Mouse (Mus musculus) megakaryocyte, embryonic 14.5 days (primary cell): ENCODE measurements around the gene Pmel.

Experiments
- FLI1 ChIP-seq: IDR thresholded peaks from 2 replicates; pipeline ENCODE4 v1.6.1; 2012; ENCODE audit warnings: low read length, inconsistent platforms, mixed read lengths
- GATA1 ChIP-seq: IDR thresholded peaks from 3 replicates; pipeline ENCODE4 v1.6.1; 2012; ENCODE audit warnings: mixed read lengths, low read length, inconsistent platforms, borderline replicate concordance

DNA sequence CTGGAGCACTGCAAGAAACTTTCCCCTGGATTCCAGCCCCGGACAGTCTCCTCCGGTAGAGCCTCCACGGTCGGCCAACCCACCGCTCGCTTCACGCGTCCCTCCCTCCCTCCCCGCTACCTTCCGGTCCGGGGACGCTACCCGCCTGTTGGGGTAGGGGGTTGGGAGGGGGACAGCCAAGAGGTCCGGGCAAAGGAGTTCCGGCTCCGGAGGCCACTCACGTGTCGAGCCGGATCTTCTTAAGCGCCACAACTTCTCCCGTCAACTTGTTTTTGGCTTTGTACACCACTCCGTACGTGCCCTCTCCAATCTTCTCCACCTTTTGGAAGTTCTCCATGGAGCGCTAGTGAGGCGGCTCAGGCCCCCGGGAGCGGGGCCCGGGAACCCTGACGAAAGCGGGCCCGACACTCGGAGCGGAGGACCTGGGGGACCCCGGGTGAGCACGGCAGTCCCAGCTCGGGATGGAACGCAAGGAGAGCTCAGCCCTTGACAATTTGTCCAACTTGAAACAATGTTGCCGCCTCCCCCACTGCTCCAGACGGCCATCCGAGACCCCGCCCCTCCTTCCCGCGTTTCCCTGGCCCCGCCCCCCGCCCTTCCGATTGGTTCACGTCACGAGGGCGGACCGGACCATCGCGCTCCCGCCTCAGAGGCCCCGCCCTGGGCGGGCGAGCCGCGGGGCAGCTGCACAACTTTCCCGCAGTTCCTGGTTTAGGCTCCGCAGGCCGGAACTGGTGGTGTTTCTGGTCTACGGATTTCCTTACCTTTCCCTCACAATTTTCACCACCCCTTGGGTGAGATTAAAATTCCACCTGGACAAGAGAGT lies 709 bp downstream of the Pmel start, which contains the start of gene Cdk2:
- TF ChIP-seq GATA1, result no peak
- TF ChIP-seq FLI1, result no peak
